Mouse (Mus musculus) liver, embryonic 11.5 days (tissue): ENCODE data around the gene Gjb3. TPM values are rescaled to one million over a fixed set of nuclear protein-coding genes. Genes with fewer than 3 reads are reported as not detected.

Experiments
- ATAC-seq: fragments of 200-750 bp; cut with Nextera tagmentation; replicated peaks from 2 replicates; pipeline ENCODE4 v1.8.0; 2017; ENCODE audit warnings: moderate number of reproducible peaks, mild to moderate bottlenecking, moderate TSS enrichment, moderate library complexity; ENCODE audit not compliant: low FRiP score
- DNase-seq: peaks from one replicate; pipeline ENCODE4 v3.0.0-alpha.2; 2017; ENCODE audit warnings: low spot score
- H3K27ac ChIP-seq: fragments of 300-500 bp; sonication (generic); 2 replicates; pipeline ENCODE4 v1.5.1; 2014; ENCODE audit warnings: mild to moderate bottlenecking, low read depth, low read length, control low read depth
- H3K27me3 ChIP-seq: fragments of 300-500 bp; sonication (generic); replicated peaks from 2 replicates; pipeline ENCODE4 v1.6.1; 2014; ENCODE audit warnings: low read length, mixed read lengths; ENCODE audit not compliant: control insufficient read depth, insufficient read depth
- H3K36me3 ChIP-seq: fragments of 300-500 bp; sonication (generic); 2 replicates; pipeline ENCODE4 v1.6.1; 2014; ENCODE audit warnings: mild to moderate bottlenecking, low read length, moderate library complexity, mixed read lengths; ENCODE audit not compliant: control insufficient read depth, insufficient read depth
- H3K4me1 ChIP-seq: fragments of 300-500 bp; sonication (generic); replicated peaks from 2 replicates; pipeline ENCODE4 v1.6.1; 2014; ENCODE audit warnings: low read length, mixed read lengths; ENCODE audit not compliant: control insufficient read depth, insufficient read depth
- H3K4me2 ChIP-seq: fragments of 300-500 bp; sonication (generic); 2 replicates; pipeline ENCODE4 v1.6.1; 2014; ENCODE audit warnings: mild to moderate bottlenecking, control low read depth, moderate library complexity
- H3K4me3 ChIP-seq: fragments of 300-500 bp; sonication (generic); 2 replicates; pipeline ENCODE4 v1.5.1; 2014; ENCODE audit warnings: low read depth, low read length, control low read depth
- H3K9ac ChIP-seq: fragments of 300-500 bp; sonication (generic); 2 replicates; pipeline ENCODE4 v1.6.1; 2014; ENCODE audit warnings: low read depth, low read length, control low read depth
- H3K9me3 ChIP-seq: fragments of 300-500 bp; sonication (generic); 2 replicates; pipeline ENCODE4 v1.6.1; 2016; ENCODE audit warnings: low read length, inconsistent platforms, mixed read lengths; ENCODE audit not compliant: control insufficient read depth
- WGBS: fragments of 180-500 bp; shearing (Covaris S2); extraction: QIAGEN DNeasy Blood & Tissue Kit; methylation state at CpG from one replicate; pipeline ENCODE4 v1.1.7; 2014; 5-methylcytosine and 5-hydroxymethylcytosine counted together
- polyA plus RNA-seq: library from polyadenylated mRNA; unstranded; fragments of >200 nt; fragmentation: Nextera tagmentation; extraction: Ambion mirVana; gene quantifications from 2 replicates; pipeline ENCODE4 v1.2.1, GENCODE M21; 2014

Gjb3 gene
- polyA plus RNA-seq, 1 experiment from 2014 or later: 0.14 TPM

DNA sequence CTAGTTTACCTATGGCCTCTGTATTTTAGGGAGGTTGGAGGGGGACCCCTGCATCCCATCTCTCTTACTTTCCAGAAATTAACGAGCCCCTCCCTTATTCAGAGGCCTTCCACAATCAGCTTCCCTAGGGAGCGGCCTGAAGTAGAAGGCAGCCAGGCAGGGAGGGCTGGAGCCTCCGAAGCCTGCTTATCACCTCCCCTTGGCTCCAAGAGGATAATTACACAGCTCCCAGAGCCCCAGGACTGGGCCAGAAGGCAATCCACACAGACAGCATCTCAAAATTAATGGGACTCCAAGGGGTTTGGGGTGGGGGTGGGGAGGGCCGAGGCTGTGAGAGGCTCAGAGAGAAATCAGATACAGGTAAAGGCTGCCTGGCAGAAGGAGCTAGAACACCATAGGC, 35.2 kb upstream of the Gjb3 start:
- Histone ChIP-seq H3K9me3 (no peaks in the 10 kb centered on the region), H3K27ac (no peak overlapping the region), H3K36me3 (no peaks in the 10 kb centered on the region), H3K9ac (no peak overlapping the region), H3K4me2 (no peak overlapping the region), H3K4me3 (no peak overlapping the region), H3K4me1 (no peaks in the 10 kb centered on the region), H3K27me3 (no peaks in the 10 kb centered on the region)
- no peak for ATAC-seq
- 32% methylated on average over 4 of the region's 4 CpGs for WGBS
- no peak for DNase-seq

DNA sequence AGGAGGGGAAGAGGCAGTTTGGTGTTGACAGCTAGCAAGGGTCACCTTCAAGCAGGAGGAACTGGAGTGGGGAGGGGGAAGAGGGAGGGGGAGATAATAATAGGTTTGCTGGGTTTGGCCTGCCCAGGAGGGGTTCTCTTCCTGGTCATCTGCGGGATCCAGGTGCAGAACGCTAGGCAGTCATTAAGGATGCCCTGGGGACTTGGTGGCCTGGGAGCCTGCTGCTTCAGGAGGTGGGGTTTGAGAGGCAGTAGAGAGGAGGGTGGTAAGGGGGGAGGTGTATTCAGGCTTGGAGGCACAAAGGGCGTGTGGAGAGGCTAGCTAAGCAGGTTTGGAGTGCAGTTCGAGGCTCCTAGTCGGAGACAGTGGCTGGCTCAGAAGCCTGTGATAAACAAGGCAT, 34.8 kb upstream of the Gjb3 start:
- no peaks in the 10 kb centered on the region for H3K36me3 ChIP-seq
- H3K9me3 ChIP-seq: no peaks in the 10 kb centered on the region
- no peak for ATAC-seq
- no peak overlapping the region for H3K4me2 ChIP-seq
- H3K9ac ChIP-seq: no peak overlapping the region
- H3K4me3 ChIP-seq: no peak overlapping the region
- H3K27ac ChIP-seq: no peak overlapping the region
- no peak for DNase-seq
- no peaks in the 10 kb centered on the region for H3K27me3 ChIP-seq
- 33% methylated on average over 5 of the region's 5 CpGs for WGBS
- H3K4me1 ChIP-seq: no peaks in the 10 kb centered on the region

DNA sequence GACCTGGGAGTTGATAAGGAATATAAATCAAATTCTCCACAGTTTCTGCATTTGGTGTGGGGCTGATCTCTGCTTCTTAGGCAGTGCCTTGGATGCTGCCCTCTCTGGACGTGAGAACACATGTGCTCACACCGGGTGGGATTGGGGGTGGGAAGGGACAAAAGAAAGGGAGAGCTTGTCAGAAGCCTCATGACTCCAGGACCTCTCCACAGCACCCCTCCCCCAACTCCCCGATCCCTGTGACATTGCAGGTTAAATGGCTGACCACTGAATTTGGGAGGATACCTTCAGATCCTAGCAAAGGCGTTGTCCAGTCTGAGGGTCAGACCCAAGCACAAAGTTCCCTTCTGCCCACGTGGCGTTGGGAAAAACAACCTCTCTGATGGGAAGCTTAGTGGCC, 33.8 kb upstream of the Gjb3 start:
- no peak overlapping the region for H3K4me2 ChIP-seq
- no peak overlapping the region for H3K27ac ChIP-seq
- H3K36me3 ChIP-seq: no peaks in the 10 kb centered on the region
- ATAC-seq: no peak
- H3K9ac ChIP-seq: no peak overlapping the region
- no peak overlapping the region for H3K4me3 ChIP-seq
- H3K4me1 ChIP-seq: no peaks in the 10 kb centered on the region
- H3K27me3 ChIP-seq: no peaks in the 10 kb centered on the region
- no peaks in the 10 kb centered on the region for H3K9me3 ChIP-seq
- DNase-seq: no peak
- WGBS: 60% methylated on average over 6 of the region's 6 CpGs

DNA sequence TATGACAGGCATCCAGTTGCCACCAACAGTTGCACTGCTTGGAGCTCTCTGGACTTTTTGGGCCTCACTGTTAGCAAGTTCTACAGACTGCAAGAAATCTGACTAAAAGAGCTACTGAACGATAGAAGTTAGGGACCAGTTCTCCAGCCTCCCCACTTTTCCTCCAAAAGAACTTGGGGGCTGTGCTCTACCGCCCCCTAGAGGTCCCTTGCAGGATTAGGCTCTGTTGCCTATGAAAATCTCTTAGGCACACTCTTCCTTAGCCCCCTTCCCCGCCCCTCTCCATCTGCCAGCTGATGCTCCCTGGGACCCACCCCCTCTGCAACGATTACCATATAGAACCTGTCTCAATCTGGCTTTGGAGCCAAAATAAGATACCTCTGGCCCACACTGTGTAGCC, 32.7 kb upstream of the Gjb3 start:
- Histone ChIP-seq H3K27me3 (no peaks in the 10 kb centered on the region), H3K9me3 (no peaks in the 10 kb centered on the region), H3K4me2 (no peak overlapping the region), H3K4me1 (no peaks in the 10 kb centered on the region), H3K4me3 (no peak overlapping the region), H3K9ac (no peak overlapping the region), H3K36me3 (no peaks in the 10 kb centered on the region), H3K27ac (no peak overlapping the region)
- ATAC-seq (no peak), DNase-seq (no peak)
- WGBS: 59% methylated on average over 4 of the region's 4 CpGs

GRCm38 (mm10) chr4:127362520-127362919, 31.9 kb upstream of the Gjb3 start:
- Histone ChIP-seq H3K9ac (no peak overlapping the region), H3K4me3 (no peak overlapping the region), H3K9me3 (no peaks in the 10 kb centered on the region), H3K27ac (no peak overlapping the region), H3K27me3 (no peaks in the 10 kb centered on the region), H3K4me2 (no peak overlapping the region), H3K36me3 (no peaks in the 10 kb centered on the region), H3K4me1 (no peaks in the 10 kb centered on the region)
- no peak for DNase-seq
- 46% methylated on average over 3 of the region's 3 CpGs for WGBS
- no peak for ATAC-seq

DNA sequence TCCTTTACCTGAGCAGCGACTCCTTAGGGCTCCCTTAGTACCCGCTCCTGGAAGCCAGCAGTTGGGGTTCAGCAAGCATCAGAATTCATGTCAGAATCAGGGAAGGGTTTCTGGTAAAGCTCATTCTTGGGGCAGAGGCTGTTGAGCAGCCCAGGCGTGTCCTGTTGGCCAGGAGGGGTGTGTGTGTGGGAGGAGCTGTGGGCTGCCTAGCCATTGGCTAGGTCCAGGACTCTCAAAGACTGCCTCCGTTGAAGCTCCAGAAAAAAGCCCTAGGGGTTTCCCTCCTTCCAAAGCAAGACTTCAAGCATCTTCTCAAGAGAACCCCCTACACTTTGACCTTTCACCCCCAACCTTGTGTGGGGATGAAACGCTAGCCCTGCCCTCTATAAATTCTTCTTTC, 27.4 kb upstream of the Gjb3 start, which contains the start of gene Gjb5:
Gene Gjb5, minus strand, starts transcription at position 164 of the 400 bp plus-strand sequence.
- H3K4me2 ChIP-seq: no peak within 1 kb of the TSS
- no peaks in the 10 kb centered on the region for H3K9me3 ChIP-seq
- H3K9ac ChIP-seq: no peak within 1 kb of the TSS
- no peak within 1 kb of the TSS for H3K27ac ChIP-seq
- H3K4me3 ChIP-seq: no peak within 1 kb of the TSS
- H3K4me1 ChIP-seq: no peaks in the 10 kb centered on the region
- DNase-seq (no peak), ATAC-seq (no peak)
- no peaks in the 10 kb centered on the region for H3K36me3 ChIP-seq
- H3K27me3 ChIP-seq: no peaks in the 10 kb centered on the region
- 18% methylated on average over 5 of the region's 5 CpGs for WGBS

DNA sequence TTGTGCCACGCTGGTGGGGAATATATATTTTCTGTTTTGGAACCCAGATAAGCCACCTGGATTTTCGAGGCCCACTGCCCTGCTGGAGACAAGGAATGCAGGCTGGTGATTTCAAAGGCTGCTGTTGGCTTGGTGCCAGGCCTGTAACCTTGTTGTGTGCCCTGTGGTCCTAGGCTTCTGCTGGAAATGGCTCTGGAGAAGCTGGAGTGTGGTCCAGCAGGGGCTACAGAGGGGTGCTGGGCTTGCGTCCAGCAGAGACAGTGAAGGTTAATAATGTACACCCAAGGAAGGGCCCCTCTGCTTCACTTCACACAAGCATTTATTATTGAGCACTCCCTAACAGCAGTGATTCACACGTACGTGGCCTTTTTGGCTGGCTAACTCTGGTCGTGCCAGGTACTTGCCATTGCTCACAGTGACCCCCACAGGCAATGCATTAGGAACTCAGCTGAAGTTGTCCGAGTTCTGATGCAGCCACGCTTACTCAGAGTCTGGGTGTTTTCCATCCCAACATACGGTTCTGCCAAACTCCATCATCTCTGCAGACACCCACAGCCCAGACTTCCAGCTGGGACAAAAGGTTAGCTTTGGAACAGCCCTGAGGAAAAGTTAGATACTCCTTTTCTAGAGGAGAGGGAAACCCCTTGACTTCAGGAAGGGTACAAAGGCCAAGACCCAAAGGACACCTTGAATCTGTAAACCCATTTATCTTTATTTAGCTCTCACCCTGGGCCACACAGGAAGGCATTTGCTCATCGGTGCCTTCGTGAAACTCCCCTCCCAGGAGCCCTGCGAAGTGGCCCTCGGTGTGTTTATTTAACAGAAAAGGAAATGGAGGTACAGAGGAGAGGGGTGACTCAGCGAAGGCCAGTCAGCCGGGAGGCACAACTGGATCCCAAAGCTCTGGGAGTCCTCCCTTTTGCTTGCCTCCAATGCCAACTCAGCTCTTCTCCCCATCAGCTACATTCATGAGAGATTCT, 24.2 kb upstream of the Gjb3 start:
- Histone ChIP-seq H3K9me3 (no peaks in the 10 kb centered on the region), H3K36me3 (no peaks in the 10 kb centered on the region), H3K4me3 (no peak overlapping the region), H3K9ac (no peak overlapping the region), H3K27me3 (no peaks in the 10 kb centered on the region), H3K4me2 (no peak overlapping the region), H3K4me1 (no peaks in the 10 kb centered on the region), H3K27ac (no peak overlapping the region)
- no peak for ATAC-seq
- DNase-seq: no peak
- 48% methylated on average over 15 of the region's 15 CpGs for whole genome bisulfite sequencing

- H3K4me3 ChIP-seq: no peak within 1 kb of the TSS
- no peak within 1 kb of the TSS for H3K9ac ChIP-seq
- no peak within 1 kb of the TSS for H3K4me2 ChIP-seq
- no peak within 1 kb of the TSS for H3K27ac ChIP-seq
- ATAC-seq: no peak
- H3K27me3 ChIP-seq: no peaks in the 10 kb centered on the region
- no peaks in the 10 kb centered on the region for H3K9me3 ChIP-seq
- DNase-seq: no peak
- WGBS: 81% methylated on average over 8 of the region's 8 CpGs
- H3K36me3 ChIP-seq: no peaks in the 10 kb centered on the region
- H3K4me1 ChIP-seq: no peaks in the 10 kb centered on the region
Observed at GRCm38 (mm10) chr4:127353951-127354438, 23.4 kb upstream of the Gjb3 start, which contains the start of gene Gjb4. TSS of gene Gjb4 (minus strand) at chr4:127354081.

GRCm38 (mm10) chr4:127352594-127352993, 21.9 kb upstream of the Gjb3 start:
- 67% methylated on average over 1 of the region's 1 CpGs for WGBS
- Histone ChIP-seq H3K9me3 (no peaks in the 10 kb centered on the region), H3K4me2 (no peak overlapping the region), H3K4me1 (no peaks in the 10 kb centered on the region), H3K9ac (no peak overlapping the region), H3K36me3 (no peaks in the 10 kb centered on the region), H3K27me3 (no peaks in the 10 kb centered on the region), H3K27ac (no peak overlapping the region), H3K4me3 (no peak overlapping the region)
- ATAC-seq (no peak), DNase-seq (no peak)
